Mouse (Mus musculus) CH12.LX (cell line): ENCODE results near the gene Opa1.

ENCODE experiments used
- CTCF ChIP-seq, 2 experiments: IDR thresholded peaks in 1 of 2; conservative IDR thresholded peaks in 1 of 2; 2 replicates each; pipeline ENCODE4 v1.5.1; 2011 to 2012; ENCODE audit warnings: low read depth in 2 of 2, low read length in 2 of 2, improper control_type of control experiment in 1 of 2, inconsistent platforms in 1 of 2, mild to moderate bottlenecking in 1 of 2, moderate library complexity in 1 of 2
- EP300 ChIP-seq: IDR thresholded peaks from 2 replicates; pipeline ENCODE4 v1.6.1; 2011; ENCODE audit warnings: low read length, improper control_type of control experiment
- GABPA ChIP-seq: IDR thresholded peaks from 2 replicates; pipeline ENCODE4 v1.6.1; 2012; ENCODE audit warnings: low read depth, low read length, improper control_type of control experiment, inconsistent platforms; ENCODE audit not compliant: insufficient replicate concordance
- MAFK ChIP-seq: IDR thresholded peaks from 2 replicates; pipeline ENCODE4 v1.6.1; 2011; ENCODE audit warnings: low read length, improper control_type of control experiment; ENCODE audit not compliant: insufficient replicate concordance
- MAX ChIP-seq: IDR thresholded peaks from 2 replicates; pipeline ENCODE4 v1.6.1; 2011; ENCODE audit warnings: low read length, improper control_type of control experiment
- MAZ ChIP-seq: IDR thresholded peaks from 2 replicates; pipeline ENCODE4 v1.6.1; 2012; ENCODE audit warnings: low read depth, mild to moderate bottlenecking, inconsistent platforms, low read length, improper control_type of control experiment, moderate library complexity
- MXI1 ChIP-seq: IDR thresholded peaks from 2 replicates; pipeline ENCODE4 v1.6.1; 2011; ENCODE audit warnings: mild to moderate bottlenecking, low read depth, low read length, improper control_type of control experiment
- POLR2A ChIP-seq: IDR thresholded peaks from 2 replicates; pipeline ENCODE4 v1.6.1; 2011; ENCODE audit warnings: low read depth, mild to moderate bottlenecking, improper control_type of control experiment, low read length

DNA sequence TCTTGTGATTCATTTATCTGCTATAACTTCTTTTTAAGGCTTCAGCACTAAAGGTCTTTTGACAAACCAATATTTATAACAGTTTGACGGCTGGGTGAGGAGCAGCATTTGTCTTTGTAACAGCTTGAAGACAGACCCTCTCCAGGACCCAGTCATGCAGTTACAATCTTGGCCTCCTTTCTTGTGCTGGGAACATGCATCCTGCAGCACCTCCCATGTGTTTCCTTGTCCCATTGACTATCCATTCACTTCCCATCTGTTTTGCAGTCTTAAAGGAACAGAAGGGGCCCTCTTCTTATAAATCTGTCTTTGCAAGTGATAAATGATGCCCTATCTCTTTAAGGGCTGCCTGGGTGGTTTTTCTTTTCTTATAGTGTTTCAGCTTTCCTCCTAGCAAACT, 63.2 kb downstream of the Opa1 start:
- no peak for TF ChIP-seq MAFK
- TF ChIP-seq CTCF (conservative IDR thresholded peaks at IDR 0.05 in 1 of 2, IDR thresholded peaks at IDR 0.05 in 1 of 2; ENCODE audit: low read depth in 2 of 2, low read length in 2 of 2): no peak
- TF ChIP-seq POLR2A: no peak
- no peak for TF ChIP-seq MXI1
- TF ChIP-seq MAX: no peak
- no peak for TF ChIP-seq GABPA
- no peak for TF ChIP-seq MAZ
- TF ChIP-seq EP300: no peak
